Mouse (Mus musculus): Measurements from ENCODE around the gene Chchd10.
"Not testable (repeated sequence)": the region's sequence is repeated elsewhere in the genome, so short reads cannot be mapped to it uniquely, and the experiment has no call there.

The Chchd10 gene

GRCm38 (mm10) chr10:75932891-75933290 lies at the start of gene Chchd10:
TSS of gene Chchd10 (plus strand) at chr10:75933130.
- DNase-seq, result no peak

GRCm38 (mm10) chr10:75883232-75883552 lies 49.7 kb upstream of the Chchd10 start:
- peak; percentile 74 for DNase-seq

- no peak for DNase-seq
These were observed 48.2 kb upstream of the Chchd10 start for GRCm38 (mm10) chr10:75884742-75885141.

- not testable (repeated sequence) for DNase-seq
These were observed 45.4 kb upstream of the Chchd10 start for GRCm38 (mm10) chr10:75887504-75887903.

GRCm38 (mm10) chr10:75889406-75890153 lies 43.4 kb upstream of the Chchd10 start:
- no peak for DNase-seq

GRCm38 (mm10) chr10:75893089-75893750 lies 39.7 kb upstream of the Chchd10 start, which contains the start of gene Derl3:
TSS of gene Derl3 (plus strand) at chr10:75893413.
- DNase-seq, result peak; percentile 95

- DNase-seq, result no peak
These were observed 38.3 kb upstream of the Chchd10 start for GRCm38 (mm10) chr10:75894601-75895000.

GRCm38 (mm10) chr10:75895730-75896129 lies 37.2 kb upstream of the Chchd10 start:
- DNase-seq, result no peak

- DNase-seq, result peak; percentile 60
These were observed 36.7 kb upstream of the Chchd10 start for GRCm38 (mm10) chr10:75896208-75896607.

GRCm38 (mm10) chr10:75897373-75897772 lies 35.6 kb upstream of the Chchd10 start:
- DNase-seq, result no peak

- DNase-seq, result no peak
These were observed 34.8 kb upstream of the Chchd10 start for GRCm38 (mm10) chr10:75898039-75898564.

- DNase-seq, result no peak
These were observed 34.1 kb upstream of the Chchd10 start for GRCm38 (mm10) chr10:75898846-75899245.

- no peak for DNase-seq
These were observed 28.5 kb upstream of the Chchd10 start for GRCm38 (mm10) chr10:75904391-75904790.

- no peak for DNase-seq
These were observed 26.0 kb upstream of the Chchd10 start for GRCm38 (mm10) chr10:75906882-75907281.

- no peak for DNase-seq
These were observed 22.2 kb upstream of the Chchd10 start for GRCm38 (mm10) chr10:75910698-75911097.

- no peak for DNase-seq
These were observed 19.8 kb upstream of the Chchd10 start for GRCm38 (mm10) chr10:75913013-75913589.

- no peak for DNase-seq
These were observed 17.4 kb upstream of the Chchd10 start for GRCm38 (mm10) chr10:75915557-75915956.

- no peak for DNase-seq
These were observed 16.1 kb upstream of the Chchd10 start for GRCm38 (mm10) chr10:75916840-75917239.

- no peak for DNase-seq
These were observed 13.9 kb upstream of the Chchd10 start for GRCm38 (mm10) chr10:75919026-75919425.

- peak; percentile 94 for DNase-seq
These were observed 11.8 kb upstream of the Chchd10 start, which contains the start of gene Smarcb1 for GRCm38 (mm10) chr10:75921026-75921725. TSS of gene Smarcb1 (minus strand) at chr10:75921617.

GRCm38 (mm10) chr10:75921726-75922560 lies 11.0 kb upstream of the Chchd10 start:
- DNase-seq, result no peak

GRCm38 (mm10) chr10:75924324-75924723 lies 8.6 kb upstream of the Chchd10 start:
- no peak for DNase-seq

All from right cerebral cortex, postnatal 25 days (tissue).